Comparison of ENCODE assay signal across 8 mouse cellular contexts in genomic region chr10:80987709-80988441, GRCm38 (mm10). TPM values are rescaled to one million over a fixed set of nuclear protein-coding genes. Genes with fewer than 3 reads are reported as not detected.
DNase-seq lines count a peak whose midpoint lies in the region; ATAC-seq and TF ChIP-seq lines count a peak whose summit lies in the region.

No protein-coding gene starts in this region.

- no peaks in the 10 kb centered on the region for H3K4me1 ChIP-seq in MEL (ENCODE audit: control insufficient read depth in 1 of 2, insufficient read depth in 2 of 2, low read length in 2 of 2)
- peaks cover 8% of the 10 kb centered on the region for H3K4me1 ChIP-seq in forebrain, embryonic 12.5 days

- no peak overlapping the region for H3K27ac ChIP-seq in MEL (ENCODE audit: control insufficient read depth, low read depth, low read length)
- H3K27ac ChIP-seq in forebrain, embryonic 12.5 days: no peak overlapping the region

- no peak overlapping the region for H3K4me2 ChIP-seq in forebrain, embryonic 12.5 days

- peak; percentile 71 for ATAC-seq in cerebellum, adult (ENCODE audit: insufficient number of reproducible peaks, low FRiP score, low TSS enrichment)
- ATAC-seq in forebrain, embryonic 12.5 days (ENCODE audit: low FRiP score): peak; percentile 83

- peak; percentile 81 for DNase-seq in MEL (ENCODE audit: low read depth, low spot score)
- peak; percentile 74 for DNase-seq in heart, postnatal 25 days (ENCODE audit: low spot score)
- DNase-seq in kidney, postnatal 4 days: peak; percentile 92 to 94
- peak; percentile 88 for DNase-seq in lung, postnatal 25 days (ENCODE audit: low spot score)
- peak; percentile 85 for DNase-seq in ovary, postnatal 36 days (ENCODE audit: low spot score)
- peak; percentile 87 for DNase-seq in thymus, postnatal 4 days

- H3K9me3 ChIP-seq in MEL (replicated peaks; ENCODE audit: insufficient read depth, low read length): no peaks in the 10 kb centered on the region
- H3K9me3 ChIP-seq in forebrain, embryonic 12.5 days: no peaks in the 10 kb centered on the region

- TF ChIP-seq CTCF in MEL (IDR thresholded peaks at IDR 0.05 in 2 of 3, conservative IDR thresholded peaks at IDR 0.05 in 1 of 3; ENCODE audit: control insufficient read depth in 1 of 3, insufficient read depth in 1 of 3, low read depth in 2 of 3, low read length in 3 of 3, poor library complexity in 1 of 3, severe bottlenecking in 1 of 3): peak; percentile 86 to 98 (median 97)

- H3K36me3 ChIP-seq in MEL (ENCODE audit: control insufficient read depth in 1 of 2, insufficient read depth in 2 of 2, low read length in 2 of 2): no peaks in the 10 kb centered on the region
- H3K36me3 ChIP-seq in forebrain, embryonic 12.5 days (replicated peaks): no peaks in the 10 kb centered on the region

- intact Hi-C loops in heart, postnatal 25 days (cut with DNase I): loop anchor here (1.0 kb wide), 2 partner anchors 32 to 60 kb away; no protein-coding TSS in a partner anchor

- no peaks in the 10 kb centered on the region for H3K27me3 ChIP-seq in MEL (ENCODE audit: control insufficient read depth in 1 of 2, insufficient read depth in 2 of 2, low read length in 2 of 2)
- H3K27me3 ChIP-seq in forebrain, embryonic 12.5 days: peaks cover 64% of the 10 kb centered on the region

- 11% methylated on average over 10 of the region's 10 CpGs for WGBS in forebrain, embryonic 12.5 days

- H3K79me2 ChIP-seq in MEL (ENCODE audit: control insufficient read depth, insufficient read depth, low read length, poor library complexity): no peaks in the 10 kb centered on the region

- H3K9ac ChIP-seq in MEL (ENCODE audit: control insufficient read depth, low read depth, low read length, poor library complexity, severe bottlenecking): no peak overlapping the region
- H3K9ac ChIP-seq in forebrain, embryonic 12.5 days: peak overlapping the region; percentile 38; the same call in 1 of the 2 replicates

- no peak for TF ChIP-seq POLR2A in MEL (IDR thresholded peaks at IDR 0.05; ENCODE audit: control insufficient read depth in 1 of 2, insufficient read depth in 1 of 2, low read depth in 1 of 2, low read length in 2 of 2, poor library complexity in 1 of 2)

- TF ChIP-seq EP300 in MEL (IDR thresholded peaks at IDR 0.05; ENCODE audit: low read depth in 1 of 2, low read length in 2 of 2): no peak

- peak; percentile 89 for TF ChIP-seq RAD21 in MEL (IDR thresholded peaks at IDR 0.05; ENCODE audit: low read depth, low read length)

- no peak overlapping the region for H3K4me3 ChIP-seq in MEL (ENCODE audit: control insufficient read depth in 1 of 2, insufficient read depth in 1 of 2, low read depth in 2 of 2, low read length in 2 of 2)
- no peak overlapping the region for H3K4me3 ChIP-seq in forebrain, embryonic 12.5 days (replicated peaks)

TF ChIP-seq in MEL, 35 proteins besides CTCF, POLR2A, EP300 and RAD21:
- TF ChIP-seq KAT2A (conservative IDR thresholded peaks at IDR 0.05; ENCODE audit: low read depth, low read length) (no peak), MAX (IDR thresholded peaks at IDR 0.05; ENCODE audit: low read length) (no peak), ZNF384 (IDR thresholded peaks at IDR 0.05; ENCODE audit: low read depth, low read length) (peak; percentile 75), TAL1 (IDR thresholded peaks at IDR 0.05; ENCODE audit: low read length) (no peak), TCF12 (IDR thresholded peaks at IDR 0.05; ENCODE audit: low read depth, low read length) (no peak), CHD2 (IDR thresholded peaks at IDR 0.05; ENCODE audit: low read length) (no peak), MAFK (IDR thresholded peaks at IDR 0.05; ENCODE audit: borderline replicate concordance, low read depth, low read length) (no peak), ETS1 (IDR thresholded peaks at IDR 0.05; ENCODE audit: low read depth, low read length) (no peak), USF1 (IDR thresholded peaks at IDR 0.05; ENCODE audit: low read depth, low read length) (no peak), SIN3A (IDR thresholded peaks at IDR 0.05; ENCODE audit: low read length) (no peak), SMC3 (IDR thresholded peaks at IDR 0.05; ENCODE audit: low read depth, low read length) (peak; percentile 99), GABPA (IDR thresholded peaks at IDR 0.05; ENCODE audit: low read depth, low read length) (no peak), ZC3H11A (IDR thresholded peaks at IDR 0.05; ENCODE audit: low read depth, low read length) (peak; percentile 94)

RNA-seq across cellular contexts. Expression of gene Gng7, which starts 26.9 kb away (rescaled TPM):
- 0.92 and 1.3 TPM in 2 replicates for total RNA-seq in MEL (2012; rRNA removed)
- 1 to 10 TPM in 1 of 2 experiments, not detected in 1; 6.2 TPM for polyA plus RNA-seq in MEL (2012; ENCODE audit: insufficient read depth in 1 of 2, insufficient read length in 2 of 2, low read depth in 1 of 2, low replicate concordance in 2 of 2, missing spikeins in 1 of 2)
- 9.8 and 11.0 TPM in 2 replicates for polyA plus RNA-seq in forebrain, embryonic 12.5 days (2016; fragmentation: Nextera tagmentation; extraction: Ambion mirVana)
- total RNA-seq in heart, postnatal 25 days (2021): under 1 TPM; 0.13 to 0.34 TPM

RNA-seq across cellular contexts. Expression of gene Diras1, which starts 37.6 kb away (rescaled TPM):
- total RNA-seq in MEL (2012; rRNA removed): not detected in 2 replicates
- polyA plus RNA-seq in MEL (2012; ENCODE audit: insufficient read depth in 1 of 2, insufficient read length in 2 of 2, low read depth in 1 of 2, low replicate concordance in 2 of 2, missing spikeins in 1 of 2): under 1 TPM in 1 of 2 experiments, not detected in 1; 0.04 TPM
- polyA plus RNA-seq in forebrain, embryonic 12.5 days (2016; fragmentation: Nextera tagmentation; extraction: Ambion mirVana): 8.7 and 11.6 TPM in 2 replicates
- not detected for total RNA-seq in heart, postnatal 25 days (2021)

RNA-seq across cellular contexts. Expression of gene Slc39a3, which starts 49.4 kb away (rescaled TPM):
- total RNA-seq in MEL (2012; rRNA removed): 14.8 and 19.5 TPM in 2 replicates
- 10 to 100 TPM in 1 of 2 experiments, not detected in 1; 15.6 TPM for polyA plus RNA-seq in MEL (2012; ENCODE audit: insufficient read depth in 1 of 2, insufficient read length in 2 of 2, low read depth in 1 of 2, low replicate concordance in 2 of 2, missing spikeins in 1 of 2)
- polyA plus RNA-seq in forebrain, embryonic 12.5 days (2016; fragmentation: Nextera tagmentation; extraction: Ambion mirVana): 29.2 and 32.8 TPM in 2 replicates
- total RNA-seq in heart, postnatal 25 days (2021): 10 to 100 TPM; 14.0 to 14.3 TPM

RNA-seq across cellular contexts. Expression of gene Gadd45b, which starts 58.0 kb away (rescaled TPM):
- 13.3 and 13.4 TPM in 2 replicates for total RNA-seq in MEL (2012; rRNA removed)
- 10 to 100 TPM in 1 of 2 experiments, not detected in 1; 10.1 TPM for polyA plus RNA-seq in MEL (2012; ENCODE audit: insufficient read depth in 1 of 2, insufficient read length in 2 of 2, low read depth in 1 of 2, low replicate concordance in 2 of 2, missing spikeins in 1 of 2)
- 8.2 and 9.8 TPM in 2 replicates for polyA plus RNA-seq in forebrain, embryonic 12.5 days (2016; fragmentation: Nextera tagmentation; extraction: Ambion mirVana)
- 10 to 100 TPM in 1 of 2 experiments, 1 to 10 TPM in 1; 8.2 to 14.1 TPM for total RNA-seq in heart, postnatal 25 days (2021)
